In genomic region chr8:4162786-4163185, GRCm38 (mm10) we compare ENCODE assay signal across 22 mouse cellular contexts. TPM values are rescaled to one million over a fixed set of nuclear protein-coding genes. Genes with fewer than 3 reads are reported as not detected.
DNase-seq lines count a peak whose midpoint lies in the region; ATAC-seq lines count a peak whose summit lies in the region.
"Had no signal": no experiment of that assay in that cellular context is flagged by ENCODE, and none has a peak within 500 bp of the region (broad histone marks: within the 10 kb centered on the region; RNA-seq: fewer than 3 reads in every experiment).

No protein-coding gene starts in this region.

- no peak for ATAC-seq in liver, embryonic 12.5 days
- ATAC-seq: activated CD4-positive, CD25-positive, alpha-beta regulatory T cell, adult 4 months; forebrain, embryonic 13.5 days; forebrain, postnatal 0 days; hindbrain, postnatal 0 days had no signal

- H3K4me2 ChIP-seq in liver, embryonic 12.5 days: no peak overlapping the region
- H3K4me2 ChIP-seq: forebrain, embryonic 13.5 days; heart, embryonic 12.5 days; hindbrain, embryonic 12.5 days had no signal

- no peaks in the 10 kb centered on the region for H3K27me3 ChIP-seq in liver, embryonic 12.5 days (replicated peaks)
- H3K27me3 ChIP-seq: forebrain, embryonic 13.5 days; heart, embryonic 12.5 days; hindbrain, embryonic 12.5 days had no signal

- H3K27ac ChIP-seq in liver, embryonic 12.5 days: no peak overlapping the region
- H3K27ac ChIP-seq: embryonic facial prominence, embryonic 10.5 days; forebrain, embryonic 13.5 days; hindbrain, embryonic 12.5 days; hindbrain, postnatal 0 days had no signal

- H3K9me3 ChIP-seq in liver, embryonic 12.5 days (replicated peaks): no peaks in the 10 kb centered on the region
- H3K9me3 ChIP-seq: embryonic facial prominence, embryonic 10.5 days; forebrain, embryonic 13.5 days; G1E; heart, embryonic 12.5 days; hindbrain, embryonic 12.5 days had no signal

- peak; percentile 63 for DNase-seq in R1 (ENCODE audit: low read depth, low spot score)
- peak; percentile 32 to 65 for DNase-seq in thymus, adult 18-20 months
- DNase-seq in thymus, postnatal 14 days: peak; percentile 73
- DNase-seq in kidney, adult 8-10 months: no peak
- no peak for DNase-seq in cerebellum, postnatal 4 days (ENCODE audit: low spot score in 2 of 2)
- DNase-seq: adrenal gland, postnatal 14 days; cerebellum, adult 11-12 months; cerebellum, adult 9-10 months; cerebellum, postnatal 25 days; forebrain, postnatal 0 days; gastrocnemius, postnatal 25 days; heart, postnatal 4 days had no signal

- no peak overlapping the region for H3K4me3 ChIP-seq in liver, embryonic 12.5 days
- H3K4me3 ChIP-seq: embryonic facial prominence, embryonic 10.5 days; forebrain, embryonic 13.5 days; heart, embryonic 12.5 days; hindbrain, embryonic 12.5 days had no signal

- no peaks in the 10 kb centered on the region for H3K36me3 ChIP-seq in liver, embryonic 12.5 days
- H3K36me3 ChIP-seq: embryonic facial prominence, embryonic 10.5 days; G1E; heart, embryonic 12.5 days; hindbrain, embryonic 12.5 days had no signal

- no peak overlapping the region for H3K9ac ChIP-seq in liver, embryonic 12.5 days
- H3K9ac ChIP-seq: forebrain, embryonic 13.5 days; forebrain, postnatal 0 days; heart, embryonic 12.5 days; hindbrain, embryonic 12.5 days had no signal

- 29% methylated on average over 4 of the region's 4 CpGs for WGBS in liver, embryonic 12.5 days (ENCODE audit: insufficient replicate concordance)

- peaks cover 14% of the 10 kb centered on the region for H3K4me1 ChIP-seq in liver, embryonic 12.5 days

RNA-seq across cellular contexts. Expression of gene Evi5l, which starts 3.6 kb away (rescaled TPM):
- polyA plus RNA-seq in liver, embryonic 12.5 days (2016; fragmentation: Nextera tagmentation; extraction: Ambion mirVana): 8.0 and 8.6 TPM in 2 replicates

RNA-seq across cellular contexts. Expression of gene Cd209g, which starts 28.9 kb away (rescaled TPM):
- polyA plus RNA-seq in liver, embryonic 12.5 days (2016; fragmentation: Nextera tagmentation; extraction: Ambion mirVana): not detected in 2 replicates
- polyA plus RNA-seq: activated CD4-positive, CD25-positive, alpha-beta regulatory T cell, adult 4 months; embryonic facial prominence, embryonic 10.5 days; embryonic facial prominence, embryonic 14.5 days; forebrain, embryonic 13.5 days; forebrain, postnatal 0 days; G1E; heart, embryonic 12.5 days; heart, embryonic 16.5 days; hindbrain, embryonic 12.5 days had no signal

RNA-seq across cellular contexts. Expression of gene Prr36, which starts 54.5 kb away (rescaled TPM):
- 0.25 and 0.43 TPM in 2 replicates for polyA plus RNA-seq in liver, embryonic 12.5 days (2016; fragmentation: Nextera tagmentation; extraction: Ambion mirVana)

RNA-seq across cellular contexts. Expression of gene Cd209f, which starts 57.2 kb away (rescaled TPM):
- not detected in 2 replicates for polyA plus RNA-seq in liver, embryonic 12.5 days (2016; fragmentation: Nextera tagmentation; extraction: Ambion mirVana)
- polyA plus RNA-seq: activated CD4-positive, CD25-positive, alpha-beta regulatory T cell, adult 4 months; embryonic facial prominence, embryonic 10.5 days; forebrain, embryonic 13.5 days; heart, embryonic 12.5 days; heart, embryonic 16.5 days; hindbrain, embryonic 12.5 days had no signal

Comparison
In these comparisons a context has a peak if more than half of its experiments do, and no peak if none do; other contexts are left out.
1. DNase-seq: peak in R1 (single experiment), thymus, adult 18-20 months (2 of 2) and thymus, postnatal 14 days (single experiment); none in kidney, adult 8-10 months (0 of 2) and cerebellum, postnatal 4 days (0 of 2).